Mouse (Mus musculus) hindbrain, postnatal 0 days (tissue): ENCODE data around the gene Kif23. TPM values are rescaled to one million over a fixed set of nuclear protein-coding genes. Genes with fewer than 3 reads are reported as not detected.

Experiments used
- ATAC-seq: fragments of 200-750 bp; cut with Nextera tagmentation; 2 replicates; pipeline ENCODE4 v1.8.0; 2017; ENCODE audit warnings: mild to moderate bottlenecking, moderate TSS enrichment, moderate library complexity
- DNase-seq: peaks from one replicate; pipeline ENCODE4 v3.0.0-alpha.2; 2015; ENCODE audit warnings: low spot score
- H3K27ac ChIP-seq: fragments of 300-500 bp; sonication (generic); 2 replicates; pipeline ENCODE4 v1.5.1; 2014; ENCODE audit warnings: mild to moderate bottlenecking
- H3K27me3 ChIP-seq: fragments of 300-500 bp; sonication (generic); 2 replicates; pipeline ENCODE4 v1.6.1; 2014; ENCODE audit warnings: low read length, mixed read lengths; ENCODE audit not compliant: insufficient read depth
- H3K36me3 ChIP-seq: fragments of 300-500 bp; sonication (generic); 2 replicates; pipeline ENCODE4 v1.6.1; 2014; ENCODE audit warnings: low read length, mixed read lengths; ENCODE audit not compliant: insufficient read depth
- H3K4me1 ChIP-seq: fragments of 300-500 bp; sonication (generic); 2 replicates; pipeline ENCODE4 v1.6.1; 2014; ENCODE audit warnings: antibody characterized with exemption, low read length, mixed read lengths; ENCODE audit not compliant: insufficient read depth
- H3K4me2 ChIP-seq: fragments of 300-500 bp; sonication (generic); 2 replicates; pipeline ENCODE4 v1.6.1; 2014; ENCODE audit warnings: low read depth, mild to moderate bottlenecking, low read length, moderate library complexity, mixed read lengths
- H3K4me3 ChIP-seq: fragments of 300-500 bp; sonication (generic); 2 replicates; pipeline ENCODE4 v1.5.1; 2014; ENCODE audit warnings: low read length
- H3K9ac ChIP-seq: fragments of 300-500 bp; sonication (generic); replicated peaks from 2 replicates; pipeline ENCODE4 v1.6.1; 2014; ENCODE audit warnings: mild to moderate bottlenecking, low read length, moderate library complexity, mixed read lengths
- H3K9me3 ChIP-seq: fragments of 300-500 bp; sonication (generic); 2 replicates; pipeline ENCODE4 v1.6.1; 2016; ENCODE audit warnings: low read length, mixed read lengths
- CTCF ChIP-seq: IDR thresholded peaks from 2 replicates; pipeline ENCODE4 v1.5.1; 2016; ENCODE audit warnings: antibody characterized with exemption, control low read depth, low read depth
- WGBS: fragments of 180-500 bp; shearing (Covaris S2); extraction: QIAGEN DNeasy Blood & Tissue Kit; methylation state at CpG from one replicate; pipeline ENCODE4 v1.1.7; 2014; 5-methylcytosine and 5-hydroxymethylcytosine counted together
- polyA plus RNA-seq: library from polyadenylated mRNA; unstranded; fragments of >200 nt; fragmentation: Nextera tagmentation; extraction: Ambion mirVana; gene quantifications from 2 replicates; pipeline ENCODE4 v1.2.1, GENCODE M21; 2015
- total RNA-seq: library from RNA; depleted of rRNA; stranded (reverse); fragments of >200 nt; gene quantifications from 2 replicates; pipeline ENCODE4 v1.2.3, GENCODE M21; 2014

The Kif23 gene
- total and polyA plus RNA-seq, 2 experiments from 2014 or later, result 4.5 to 14.7 TPM

DNA sequence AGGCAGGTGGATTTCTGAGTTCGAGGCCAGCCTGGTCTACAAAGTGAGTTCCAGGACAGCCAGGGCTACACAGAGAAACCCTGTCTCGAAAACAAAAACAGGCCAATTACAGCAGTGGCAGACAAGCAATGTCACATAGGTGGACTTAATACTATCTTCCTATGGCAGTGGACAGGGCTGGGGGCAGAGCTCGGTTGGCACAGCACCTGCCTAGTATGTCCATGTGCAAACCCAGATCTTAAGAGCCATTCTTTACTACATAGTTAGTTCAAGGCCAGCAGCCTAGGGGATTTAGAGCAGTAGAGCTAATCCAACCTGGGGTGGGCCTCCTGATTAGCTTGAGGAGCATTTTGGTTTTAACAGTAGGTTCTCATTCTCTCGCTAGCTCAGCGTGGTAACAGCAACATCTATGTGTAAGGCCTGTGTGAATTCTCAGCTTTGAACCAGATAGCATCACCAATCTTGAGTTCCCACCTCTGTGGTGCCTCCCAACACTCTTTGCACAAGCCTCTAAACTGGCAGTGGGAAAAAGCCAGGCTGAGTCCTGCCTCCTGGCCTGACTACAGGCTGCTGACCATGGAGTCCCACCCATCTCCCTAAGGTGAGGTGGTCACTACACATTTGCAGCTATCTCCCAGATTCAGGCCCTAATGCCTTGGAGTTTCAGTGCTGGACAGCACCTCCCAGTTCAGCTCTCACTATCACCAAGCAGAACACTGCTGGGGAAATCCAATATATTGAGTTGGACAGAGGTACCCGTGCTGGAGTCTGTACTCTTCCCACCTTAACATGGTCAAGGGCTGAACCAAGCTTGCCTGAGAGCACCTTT lies 35.1 kb downstream of the Kif23 start:
- DNase-seq, result no peak
- no peaks in the 10 kb centered on the region for H3K27me3 ChIP-seq
- no peaks in the 10 kb centered on the region for H3K9me3 ChIP-seq
- H3K27ac ChIP-seq, result no peak overlapping the region
- TF ChIP-seq CTCF, result no peak
- 0 out of 2 replicates have a peak, but pooled peaks cover 3% of the 10 kb centered on the region for H3K4me1 ChIP-seq
- H3K36me3 ChIP-seq, result peaks cover 14% of the 10 kb centered on the region
- H3K4me2 ChIP-seq, result no peak overlapping the region
- 58% methylated on average over 6 of the region's 6 CpGs for WGBS
- no peak overlapping the region for H3K9ac ChIP-seq
- no peak overlapping the region for H3K4me3 ChIP-seq
- ATAC-seq, result no peak

DNA sequence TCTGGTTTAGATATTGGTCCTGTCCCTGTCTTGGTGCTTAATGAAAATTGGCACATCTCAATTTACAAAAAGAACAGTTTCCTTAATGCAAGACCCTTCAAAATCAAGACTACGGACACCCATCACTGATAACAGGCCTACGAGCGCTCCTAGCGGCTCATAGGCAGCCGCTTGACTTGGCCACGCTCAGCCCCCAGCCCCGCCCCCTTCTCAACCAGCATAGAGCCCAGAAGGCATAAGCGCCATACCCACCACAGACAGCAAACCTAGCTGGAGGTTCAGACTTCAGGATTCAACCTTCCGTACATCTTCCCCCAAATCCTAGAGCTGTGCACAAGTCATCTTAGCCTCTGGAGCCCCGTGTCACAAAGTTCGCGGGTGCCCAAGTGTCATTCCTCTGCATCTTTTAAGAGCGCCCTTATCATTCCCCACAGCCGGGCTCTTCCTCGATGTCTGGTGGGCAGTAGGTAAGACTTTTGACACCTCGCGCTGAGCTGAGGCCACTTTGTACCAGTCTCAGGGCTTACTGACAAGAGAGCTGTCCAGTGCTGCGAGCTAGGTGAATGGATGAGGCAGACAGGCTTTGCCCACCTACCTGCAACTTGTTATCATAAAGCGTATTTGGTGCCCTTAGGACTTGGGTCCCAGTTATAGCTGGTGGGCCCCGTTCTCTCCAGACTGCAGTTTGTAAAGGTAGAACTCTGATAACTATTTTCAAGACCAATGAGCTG lies 35.9 kb downstream of the Kif23 start:
- ATAC-seq (no peak), DNase-seq (peak; percentile 39)
- Histone ChIP-seq H3K4me2 (no peak overlapping the region), H3K4me1 (0 out of 2 replicates have a peak, but pooled peaks cover 3% of the 10 kb centered on the region), H3K9ac (no peak overlapping the region), H3K9me3 (no peaks in the 10 kb centered on the region), H3K36me3 (peaks cover 14% of the 10 kb centered on the region), H3K27me3 (no peaks in the 10 kb centered on the region), H3K27ac (no peak overlapping the region), H3K4me3 (no peak overlapping the region)
- 50% methylated on average over 20 of the region's 20 CpGs for WGBS
- TF ChIP-seq CTCF, result no peak; the same call in 1 of the 2 replicates

DNA sequence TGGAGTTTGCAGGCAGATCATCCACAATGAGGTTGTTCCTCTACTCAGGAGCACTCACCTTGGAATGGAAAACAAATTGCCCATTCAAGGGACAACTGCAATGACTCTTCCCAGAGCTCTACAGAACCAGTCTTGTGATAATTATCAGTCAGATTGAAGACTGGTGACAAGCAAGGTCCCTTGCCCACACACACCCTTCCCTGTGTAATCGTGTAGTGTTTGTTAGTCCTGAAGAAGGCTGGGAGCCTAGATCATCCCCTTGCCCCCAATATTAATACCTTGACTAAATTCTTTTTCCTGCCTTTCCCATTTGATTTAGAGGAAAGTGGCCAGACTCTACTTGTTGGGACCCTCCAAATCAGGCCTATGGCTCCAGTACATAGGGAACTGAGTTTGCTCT lies 36.9 kb downstream of the Kif23 start:
- no peaks in the 10 kb centered on the region for H3K27me3 ChIP-seq
- DNase-seq, result no peak
- no peak for ATAC-seq

DNA sequence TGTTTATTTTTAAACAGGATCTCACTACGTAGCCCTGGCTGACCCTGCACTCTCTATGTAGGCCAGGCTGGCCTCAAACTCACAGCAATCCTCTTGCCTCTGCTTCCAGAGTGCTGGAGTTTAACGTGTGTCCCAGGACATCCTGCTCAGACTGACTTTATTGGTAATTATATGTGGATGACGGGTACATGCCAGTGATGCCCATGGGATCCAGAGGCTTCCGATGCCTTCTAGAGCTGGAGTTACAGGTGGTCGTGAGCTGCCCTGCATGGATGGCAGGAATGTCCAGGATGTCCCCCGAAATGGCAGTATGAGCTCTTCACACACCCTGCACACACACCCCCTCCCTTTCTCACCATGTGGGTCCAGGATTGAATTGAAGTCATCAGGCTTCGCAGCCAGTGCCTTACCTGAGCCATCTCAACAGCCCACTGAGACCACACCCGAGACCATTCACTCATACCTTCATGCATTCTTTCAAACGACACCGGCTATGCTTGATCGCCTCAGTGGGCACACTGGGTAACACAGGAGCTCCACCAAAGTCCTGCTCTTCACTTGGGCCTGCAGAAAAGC lies 37.7 kb downstream of the Kif23 start:
- Histone ChIP-seq H3K27me3 (no peaks in the 10 kb centered on the region), H3K4me2 (no peak overlapping the region), H3K4me1 (0 out of 2 replicates have a peak, but pooled peaks cover 3% of the 10 kb centered on the region), H3K27ac (no peak overlapping the region), H3K9ac (no peak overlapping the region), H3K36me3 (peaks cover 14% of the 10 kb centered on the region), H3K9me3 (no peaks in the 10 kb centered on the region), H3K4me3 (no peak overlapping the region)
- WGBS, result 88% methylated on average over 11 of the region's 11 CpGs
- no peak for TF ChIP-seq CTCF
- no peak for ATAC-seq
- DNase-seq, result no peak

More for the DNA sequence above, 36.9 kb downstream of the Kif23 start:
- 0 out of 2 replicates have a peak, but pooled peaks cover 3% of the 10 kb centered on the region for H3K4me1 ChIP-seq
- peaks cover 14% of the 10 kb centered on the region for H3K36me3 ChIP-seq
- 85% methylated on average over 1 of the region's 1 CpGs for WGBS
- H3K27ac ChIP-seq, result no peak overlapping the region
- H3K9me3 ChIP-seq, result no peaks in the 10 kb centered on the region
- H3K4me3 ChIP-seq, result no peak overlapping the region
- H3K9ac ChIP-seq, result no peak overlapping the region
- H3K4me2 ChIP-seq, result no peak overlapping the region
- no peak for TF ChIP-seq CTCF

DNA sequence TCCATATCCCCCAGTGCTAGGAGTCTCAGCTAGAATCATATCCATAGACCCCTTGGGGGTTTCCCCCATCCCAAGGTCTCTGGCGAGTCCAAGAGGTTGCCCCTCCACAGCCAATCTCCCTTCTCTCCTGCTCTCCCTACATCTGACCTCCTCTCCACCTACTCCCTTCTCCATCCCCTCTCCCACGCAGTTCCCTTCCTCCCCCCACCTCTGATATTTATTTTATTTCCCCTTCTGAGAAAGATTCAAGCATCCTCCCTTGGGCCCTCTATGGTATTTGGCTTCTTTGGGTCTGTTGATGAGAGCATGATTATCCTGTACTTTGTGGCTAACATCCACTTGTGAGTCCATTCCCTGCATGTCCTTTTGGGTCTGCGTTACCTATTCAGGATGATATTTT lies 38.2 kb downstream of the Kif23 start:
- TF ChIP-seq CTCF, result no peak
- Histone ChIP-seq H3K27ac (no peak overlapping the region), H3K4me1 (0 out of 2 replicates have a peak, but pooled peaks cover 2% of the 10 kb centered on the region), H3K9me3 (no peaks in the 10 kb centered on the region), H3K27me3 (no peaks in the 10 kb centered on the region), H3K4me2 (no peak overlapping the region), H3K9ac (no peak overlapping the region), H3K36me3 (peaks cover 14% of the 10 kb centered on the region), H3K4me3 (no peak overlapping the region)
- ATAC-seq, result no peak
- WGBS, result 82% methylated on average over 3 of the region's 3 CpGs
- no peak for DNase-seq

DNA sequence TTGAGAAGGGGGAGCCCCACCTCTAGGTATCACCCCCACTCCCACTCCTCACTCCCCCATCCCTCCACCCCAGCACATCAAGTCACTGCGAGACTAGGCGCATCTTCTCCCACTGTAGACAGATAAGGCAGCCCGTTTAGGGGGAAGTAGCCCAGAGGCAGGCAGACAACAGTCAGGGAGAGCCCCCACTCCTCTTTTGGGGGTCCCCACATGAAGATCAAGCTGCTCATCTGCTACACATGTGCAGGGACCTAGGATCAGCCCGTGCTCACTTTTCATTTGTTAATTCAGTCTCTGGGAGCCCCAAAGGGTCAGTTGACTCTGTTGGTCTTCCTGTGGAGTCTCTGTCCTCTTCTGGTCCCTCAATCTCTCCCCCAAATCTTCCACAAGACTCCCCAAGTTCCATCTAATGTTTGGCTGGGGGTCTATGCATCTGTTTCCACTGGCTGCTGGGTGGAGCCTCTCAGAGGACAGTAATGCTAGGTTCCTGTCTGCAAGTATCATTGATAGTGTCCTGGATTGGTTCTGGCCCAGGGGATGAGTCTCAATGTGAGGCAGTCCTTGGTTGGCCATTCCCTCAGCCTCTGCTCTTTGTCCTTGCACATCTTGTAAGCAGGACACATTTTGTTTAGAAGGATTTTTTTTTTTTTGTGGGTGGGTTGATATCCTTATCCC lies 38.8 kb downstream of the Kif23 start:
- Histone ChIP-seq H3K4me3 (no peak overlapping the region), H3K9ac (no peak overlapping the region), H3K27ac (no peak overlapping the region), H3K4me1 (0 out of 2 replicates have a peak, but pooled peaks cover 2% of the 10 kb centered on the region), H3K9me3 (no peaks in the 10 kb centered on the region), H3K36me3 (peaks cover 14% of the 10 kb centered on the region), H3K4me2 (no peak overlapping the region), H3K27me3 (no peaks in the 10 kb centered on the region)
- ATAC-seq, result no peak
- no peak for DNase-seq
- TF ChIP-seq CTCF, result no peak
- 95% methylated on average over 4 of the region's 4 CpGs for WGBS
